Mouse (Mus musculus) skeletal muscle tissue, adult 2 months (tissue): ENCODE data around the gene Eif2ak1.

Experiments used
- DNase-seq: peaks from one replicate; pipeline ENCODE4 v3.0.0-alpha.2; 2012; ENCODE audit warnings: low read depth, low spot score

The Eif2ak1 gene

DNA sequence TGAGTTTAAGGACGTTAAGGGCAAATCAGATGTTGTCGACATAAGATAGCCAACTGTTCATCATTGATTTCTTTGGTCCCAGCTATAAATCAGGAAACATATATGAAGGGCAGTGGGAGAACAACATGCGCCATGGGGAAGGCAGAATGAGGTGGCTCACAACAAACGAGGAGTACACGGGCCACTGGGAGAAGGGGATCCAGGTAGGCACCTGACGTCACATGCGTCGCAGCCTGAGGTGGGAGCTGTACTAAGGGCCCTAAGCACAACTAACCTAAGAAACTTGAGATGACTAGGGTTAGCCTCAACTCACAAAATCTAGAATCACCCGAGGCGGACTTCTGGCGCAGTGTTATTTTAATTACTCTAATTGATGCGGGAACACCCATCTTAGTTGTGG lies 130.8 kb downstream of the Eif2ak1 start:
- no peak for DNase-seq

- no peak for DNase-seq
Measured at GRCm38 (mm10) chr5:143950016-143950415, 132.4 kb downstream of the Eif2ak1 start.
